Mouse (Mus musculus) liver, embryonic 14.5 days (tissue): ENCODE measurements around the gene Met. TPM values are rescaled to one million over a fixed set of nuclear protein-coding genes. Genes with fewer than 3 reads are reported as not detected.

ENCODE experiments used
- ATAC-seq: fragments of 200-750 bp; cut with Nextera tagmentation; 2 replicates; pipeline ENCODE4 v1.8.0; 2017; ENCODE audit warnings: moderate number of reproducible peaks, mild to moderate bottlenecking, moderate library complexity; ENCODE audit not compliant: insufficient read depth
- DNase-seq, 3 experiments: peaks; one replicate each; pipeline ENCODE4 v3.0.0-alpha.2; 2012 to 2013; ENCODE audit warnings: low read depth in 3 of 3, low spot score in 3 of 3
- H3K27ac ChIP-seq: fragments of 300-500 bp; sonication (generic); 2 replicates; pipeline ENCODE4 v1.5.1; 2014; ENCODE audit warnings: moderate library complexity, mild to moderate bottlenecking, control low read depth, inconsistent platforms
- H3K27me3 ChIP-seq: fragments of 300-500 bp; sonication (generic); 2 replicates; pipeline ENCODE4 v1.6.1; 2014; ENCODE audit warnings: mild to moderate bottlenecking, low read length, moderate library complexity; ENCODE audit not compliant: control insufficient read depth, insufficient read depth
- H3K36me3 ChIP-seq: fragments of 300-500 bp; sonication (generic); replicated peaks from 2 replicates; pipeline ENCODE4 v1.6.1; 2014; ENCODE audit warnings: low read depth; ENCODE audit not compliant: control insufficient read depth, insufficient read depth
- H3K4me1 ChIP-seq, 2 experiments: fragments of 200-500 bp in 1 of 2; fragments of 300-500 bp in 1 of 2; sonication (generic) in 1 of 2; replicated peaks; 2 replicates each; pipeline ENCODE4 v1.6.1; 2012 to 2014; ENCODE audit warnings: antibody characterized with exemption in 1 of 2, inconsistent platforms in 1 of 2, low read length in 1 of 2; ENCODE audit not compliant: control insufficient read depth in 2 of 2, insufficient read depth in 2 of 2
- H3K4me2 ChIP-seq: fragments of 300-500 bp; sonication (generic); 2 replicates; pipeline ENCODE4 v1.6.1; 2014; ENCODE audit warnings: low read depth, mild to moderate bottlenecking, control low read depth, moderate library complexity
- H3K4me3 ChIP-seq, 2 experiments: fragments of 200-500 bp in 1 of 2; fragments of 300-500 bp in 1 of 2; sonication (generic) in 1 of 2; 2 replicates each; pipeline ENCODE4 v1.5.1; 2012 to 2014; ENCODE audit warnings: low read depth in 2 of 2, low read length in 2 of 2, mild to moderate bottlenecking in 2 of 2, control low read depth in 1 of 2, inconsistent platforms in 1 of 2, moderate library complexity in 1 of 2; ENCODE audit not compliant: insufficient read depth in 1 of 2
- H3K9ac ChIP-seq: fragments of 300-500 bp; sonication (generic); replicated peaks from 2 replicates; pipeline ENCODE4 v1.6.1; 2014; ENCODE audit warnings: mild to moderate bottlenecking, control low read depth, moderate library complexity
- H3K9me3 ChIP-seq: fragments of 300-500 bp; sonication (generic); 2 replicates; pipeline ENCODE4 v1.6.1; 2016; ENCODE audit warnings: low read length, mixed read lengths; ENCODE audit not compliant: control insufficient read depth
- CTCF ChIP-seq: IDR thresholded peaks from 2 replicates; pipeline ENCODE4 v1.5.1; 2016; ENCODE audit warnings: antibody characterized with exemption, low read depth, control low read depth
- EP300 ChIP-seq: IDR thresholded peaks from 2 replicates; pipeline ENCODE4 v1.6.1; 2016; ENCODE audit warnings: antibody characterized with exemption, low read depth
- WGBS: fragments of 180-500 bp; shearing (Covaris S2); extraction: QIAGEN DNeasy Blood & Tissue Kit; methylation state at CpG from one replicate; pipeline ENCODE4 v1.1.7; 2014; ENCODE audit not compliant: insufficient replicate concordance; 5-methylcytosine and 5-hydroxymethylcytosine counted together
- polyA plus RNA-seq, 2 experiments: library from polyadenylated mRNA; depleted of rRNA in 1 of 2; stranded (reverse) in 1 of 2; unstranded in 1 of 2; fragments of >200 nt; fragmentation: Nextera tagmentation in 1 of 2; extraction: Ambion mirVana in 1 of 2; gene quantifications; 2 replicates each; pipeline versions ENCODE4 v1.2.1 to v1.2.3; 2012 to 2014

Gene Met
- polyA plus RNA-seq, 2 experiments: 3.1 to 5.5 TPM

- H3K4me3 ChIP-seq: no peak overlapping the region
- no peak overlapping the region for H3K9ac ChIP-seq
- H3K27ac ChIP-seq: no peak overlapping the region
- H3K4me2 ChIP-seq: no peak overlapping the region
- ATAC-seq: no peak
- TF ChIP-seq EP300 (no peak), CTCF (no peak)
- H3K36me3 ChIP-seq: no peaks in the 10 kb centered on the region
- 66% methylated on average over 7 of the region's 7 CpGs for WGBS
- no peaks in the 10 kb centered on the region for H3K9me3 ChIP-seq
- no peak for DNase-seq
- no peaks in the 10 kb centered on the region for H3K27me3 ChIP-seq
- peaks cover 0 to 2% of the 10 kb centered on the region in 2 experiments; a peak in 1 of 4 replicates for H3K4me1 ChIP-seq
Measured at GRCm38 (mm10) chr6:17542383-17542782, 78.8 kb downstream of the Met start.

GRCm38 (mm10) chr6:17545480-17545879, 81.9 kb downstream of the Met start:
- Histone ChIP-seq H3K9me3 (no peaks in the 10 kb centered on the region), H3K9ac (no peak overlapping the region), H3K4me1 (peaks cover 0 to 2% of the 10 kb centered on the region in 2 experiments; a peak in 1 of 4 replicates), H3K36me3 (no peaks in the 10 kb centered on the region), H3K27ac (no peak overlapping the region), H3K4me3 (no peak overlapping the region), H3K27me3 (no peaks in the 10 kb centered on the region), H3K4me2 (no peak overlapping the region)
- DNase-seq: no peak
- 57% methylated on average over 9 of the region's 9 CpGs for WGBS
- no peak for ATAC-seq
- TF ChIP-seq EP300 (no peak), CTCF (no peak)

- Histone ChIP-seq H3K27me3 (no peaks in the 10 kb centered on the region), H3K4me3 (no peak overlapping the region), H3K27ac (no peak overlapping the region), H3K36me3 (no peaks in the 10 kb centered on the region), H3K4me1 (peaks cover 0 to 2% of the 10 kb centered on the region in 2 experiments; a peak in 1 of 4 replicates), H3K9ac (no peak overlapping the region), H3K9me3 (no peaks in the 10 kb centered on the region), H3K4me2 (no peak overlapping the region)
- TF ChIP-seq EP300: no peak
- no peak for TF ChIP-seq CTCF
- WGBS: 65% methylated on average over 9 of the region's 9 CpGs
- no peak for DNase-seq
- ATAC-seq: no peak
Measured at GRCm38 (mm10) chr6:17546341-17546740, 82.7 kb downstream of the Met start.

- no peak overlapping the region for H3K4me2 ChIP-seq
- H3K27ac ChIP-seq: no peak overlapping the region
- TF ChIP-seq CTCF: no peak
- no peak for TF ChIP-seq EP300
- DNase-seq: no peak
- 0 out of 4 replicates have a peak, but pooled peaks cover 0 to 2% of the 10 kb centered on the region in 2 experiments for H3K4me1 ChIP-seq
- H3K36me3 ChIP-seq: no peaks in the 10 kb centered on the region
- no peak for ATAC-seq
- H3K9ac ChIP-seq: no peak overlapping the region
- 54% methylated on average over 5 of the region's 5 CpGs for WGBS
- H3K27me3 ChIP-seq: no peaks in the 10 kb centered on the region
- no peak overlapping the region for H3K4me3 ChIP-seq
- no peaks in the 10 kb centered on the region for H3K9me3 ChIP-seq
Measured at GRCm38 (mm10) chr6:17546825-17547224, 83.2 kb downstream of the Met start.

- WGBS: 67% methylated on average over 4 of the region's 4 CpGs
- DNase-seq (no peak), ATAC-seq (no peak)
- Histone ChIP-seq H3K4me2 (no peak overlapping the region), H3K4me1 (no peaks in the 10 kb centered on the region), H3K27ac (no peak overlapping the region), H3K9ac (no peak overlapping the region), H3K9me3 (no peaks in the 10 kb centered on the region), H3K4me3 (no peak overlapping the region), H3K27me3 (no peaks in the 10 kb centered on the region), H3K36me3 (no peaks in the 10 kb centered on the region)
- TF ChIP-seq CTCF: no peak
- no peak for TF ChIP-seq EP300
Measured at GRCm38 (mm10) chr6:17548786-17549185, 85.2 kb downstream of the Met start.
